Mouse (Mus musculus) heart, adult 2 months (tissue): ENCODE data around the gene Rnf40. TPM values are rescaled to one million over a fixed set of nuclear protein-coding genes. Genes with fewer than 3 reads are reported as not detected.
"Not testable (repeated sequence)": the region's sequence is repeated elsewhere in the genome, so short reads cannot be mapped to it uniquely, and the experiment has no call there.

Experiments used
- DNase-seq, 2 experiments: peaks; one replicate each; pipeline ENCODE4 v3.0.0; 2021
- H3K27ac ChIP-seq: fragments of 200-600 bp; 2 replicates; pipeline ENCODE4 v1.8.1; 2022
- H3K27me3 ChIP-seq: fragments of 200-500 bp; 2 replicates; pipeline ENCODE4 v1.6.1; 2012; ENCODE audit warnings: mild to moderate bottlenecking, low read length, inconsistent platforms, mixed read lengths; ENCODE audit not compliant: control insufficient read depth, insufficient read depth
- H3K36me3 ChIP-seq: fragments of 200-500 bp; 2 replicates; pipeline ENCODE4 v1.6.1; 2012; ENCODE audit warnings: low read length, inconsistent platforms; ENCODE audit not compliant: control insufficient read depth, insufficient read depth
- H3K4me1 ChIP-seq: fragments of 200-500 bp; 2 replicates; pipeline ENCODE4 v1.6.1; 2011; ENCODE audit warnings: low read length; ENCODE audit not compliant: control insufficient read depth, insufficient read depth
- H3K4me3 ChIP-seq: fragments of 200-600 bp; 2 replicates; pipeline ENCODE4 v1.8.1; 2022
- H3K79me2 ChIP-seq: fragments of 200-500 bp; replicated peaks from 2 replicates; pipeline ENCODE4 v1.6.1; 2012; ENCODE audit warnings: mild to moderate bottlenecking, inconsistent platforms, low read length, moderate library complexity, mixed read lengths; ENCODE audit not compliant: control insufficient read depth, insufficient read depth
- H3K9ac ChIP-seq: fragments of 200-500 bp; 2 replicates; pipeline ENCODE4 v1.6.1; 2012; ENCODE audit warnings: low read depth, mild to moderate bottlenecking, control low read depth, inconsistent platforms, low read length, mixed read lengths
- CTCF ChIP-seq: fragments of 200-600 bp; IDR thresholded peaks from 2 replicates; pipeline ENCODE4 v1.8.1; 2022; ENCODE audit warnings: antibody characterized with exemption, mild to moderate bottlenecking, moderate library complexity
- EP300 ChIP-seq: fragments of 200-500 bp; IDR thresholded peaks from 2 replicates; pipeline ENCODE4 v1.6.1; 2011; ENCODE audit warnings: low read depth, low read length, control low read depth; ENCODE audit not compliant: insufficient read depth
- POLR2A ChIP-seq: fragments of 200-500 bp; IDR thresholded peaks from 2 replicates; pipeline ENCODE4 v1.6.1; 2011; ENCODE audit warnings: mild to moderate bottlenecking, low read depth, low read length, control low read depth; ENCODE audit not compliant: insufficient read depth
- WGBS: fragments of 180-500 bp; shearing (Covaris S2); methylation state at CpG from one replicate; pipeline ENCODE4 v1.1.7; 2018; 5-methylcytosine and 5-hydroxymethylcytosine counted together
- intact Hi-C: fragments of 180-260 bp; cut with DNase I; formaldehyde crosslinking; loops from one replicate; pipeline ENCODE4 v1.15.1; 2025
- polyA plus RNA-seq: library from polyadenylated mRNA; depleted of rRNA; stranded (reverse); fragments of >200 nt; gene quantifications from 2 replicates; pipeline ENCODE4 v1.2.3, GENCODE M21; 2012
- total RNA-seq, 2 experiments: library from RNA; stranded (reverse); gene quantifications; 2 replicates each; pipeline ENCODE4 v1.2.3; 2021

Rnf40 gene
- total and polyA plus RNA-seq, 3 experiments, result 18.2 to 44.8 (median 41.0) TPM

- TF ChIP-seq POLR2A, result no peak
- no peak for TF ChIP-seq CTCF
- TF ChIP-seq EP300, result no peak
- H3K36me3 ChIP-seq, result no peaks in the 10 kb centered on the region; the same call in 1 of the 2 replicates
- intact Hi-C loops, result loop anchor here (5.0 kb wide), 1 partner anchor 44 kb away; no protein-coding TSS in a partner anchor
- H3K79me2 ChIP-seq, result no peaks in the 10 kb centered on the region
- no peaks in the 10 kb centered on the region; the same call in 1 of the 2 replicates for H3K4me1 ChIP-seq
- DNase-seq, result no peak
- no peak overlapping the region for H3K4me3 ChIP-seq
- 75% methylated on average over 4 of the region's 4 CpGs for WGBS
- no peak overlapping the region for H3K27ac ChIP-seq
- no peaks in the 10 kb centered on the region for H3K27me3 ChIP-seq
- H3K9ac ChIP-seq, result no peak overlapping the region
Observed at GRCm38 (mm10) chr7:127646363-127646762, 57.8 kb downstream of the Rnf40 start.

- H3K27ac ChIP-seq, H3K4me1 ChIP-seq, H3K9ac ChIP-seq, DNase-seq, H3K4me3 ChIP-seq, H3K27me3 ChIP-seq, H3K36me3 ChIP-seq, H3K79me2 ChIP-seq: not testable (repeated sequence)
- intact Hi-C loops, result loop anchor here (5.0 kb wide), 1 partner anchor 45 kb away; no protein-coding TSS in a partner anchor
- 87% methylated on average over 7 of the region's 7 CpGs for WGBS
Observed at GRCm38 (mm10) chr7:127647576-127647975, 59.0 kb downstream of the Rnf40 start.

- no peak overlapping the region for H3K9ac ChIP-seq
- H3K79me2 ChIP-seq, result no peaks in the 10 kb centered on the region
- H3K4me3 ChIP-seq, result no peak overlapping the region
- TF ChIP-seq POLR2A, result no peak
- TF ChIP-seq EP300, result no peak
- no peak for TF ChIP-seq CTCF
- intact Hi-C loops, result loop anchor here (5.0 kb wide), 1 partner anchor 46 kb away; no protein-coding TSS in a partner anchor
- no peaks in the 10 kb centered on the region for H3K27me3 ChIP-seq
- H3K36me3 ChIP-seq, result no peaks in the 10 kb centered on the region
- H3K27ac ChIP-seq, result no peak overlapping the region
- WGBS, result 52% methylated on average over 4 of the region's 4 CpGs
- H3K4me1 ChIP-seq, result no peaks in the 10 kb centered on the region
- no peak for DNase-seq
Observed at GRCm38 (mm10) chr7:127648516-127649201, 60.1 kb downstream of the Rnf40 start.

GRCm38 (mm10) chr7:127649206-127649605, 60.6 kb downstream of the Rnf40 start:
- Histone ChIP-seq H3K9ac (no peak overlapping the region), H3K27ac (no peak overlapping the region), H3K4me1 (no peaks in the 10 kb centered on the region), H3K79me2 (no peaks in the 10 kb centered on the region), H3K36me3 (no peaks in the 10 kb centered on the region), H3K4me3 (no peak overlapping the region), H3K27me3 (no peaks in the 10 kb centered on the region)
- WGBS, result 76% methylated on average over 6 of the region's 6 CpGs
- intact Hi-C loops, result loop anchor here (5.0 kb wide), 1 partner anchor 47 kb away; no protein-coding TSS in a partner anchor
- no peak for DNase-seq
- TF ChIP-seq POLR2A (no peak), EP300 (no peak), CTCF (no peak)

GRCm38 (mm10) chr7:127651624-127652023, 63.1 kb downstream of the Rnf40 start:
- TF ChIP-seq POLR2A (no peak), CTCF (no peak), EP300 (no peak)
- H3K79me2 ChIP-seq, result no peaks in the 10 kb centered on the region
- intact Hi-C loops, result no loop called here
- no peak overlapping the region for H3K27ac ChIP-seq
- H3K27me3 ChIP-seq, result no peaks in the 10 kb centered on the region
- WGBS, result 70% methylated on average over 2 of the region's 3 CpGs
- no peak overlapping the region for H3K4me3 ChIP-seq
- H3K36me3 ChIP-seq, result no peaks in the 10 kb centered on the region
- DNase-seq, result no peak
- H3K9ac ChIP-seq, result no peak overlapping the region
- no peaks in the 10 kb centered on the region for H3K4me1 ChIP-seq

- Histone ChIP-seq H3K4me3 (no peak overlapping the region), H3K79me2 (no peaks in the 10 kb centered on the region), H3K27ac (no peak overlapping the region), H3K4me1 (no peaks in the 10 kb centered on the region), H3K27me3 (no peaks in the 10 kb centered on the region), H3K36me3 (no peaks in the 10 kb centered on the region), H3K9ac (no peak overlapping the region)
- TF ChIP-seq CTCF, result no peak
- intact Hi-C loops, result no loop called here
- no peak for DNase-seq
- WGBS, result 13% methylated on average over 18 of the region's 18 CpGs
Observed at GRCm38 (mm10) chr7:127652050-127652449, 63.5 kb downstream of the Rnf40 start.
